Mouse (Mus musculus) effector memory CD4-positive, alpha-beta T cell, adult 7 months (primary cell): ENCODE results near the gene Alpk1. TPM values are rescaled to one million over a fixed set of nuclear protein-coding genes. Genes with fewer than 3 reads are reported as not detected.

Source experiments
- polyA plus RNA-seq: library from polyadenylated mRNA; unstranded; fragments of 100-300 nt; shearing (Covaris generic); gene quantifications from one replicate; pipeline ENCODE4 v1.2.1, GENCODE M21; 2017

Alpk1 gene
- not detected for polyA plus RNA-seq

DNA sequence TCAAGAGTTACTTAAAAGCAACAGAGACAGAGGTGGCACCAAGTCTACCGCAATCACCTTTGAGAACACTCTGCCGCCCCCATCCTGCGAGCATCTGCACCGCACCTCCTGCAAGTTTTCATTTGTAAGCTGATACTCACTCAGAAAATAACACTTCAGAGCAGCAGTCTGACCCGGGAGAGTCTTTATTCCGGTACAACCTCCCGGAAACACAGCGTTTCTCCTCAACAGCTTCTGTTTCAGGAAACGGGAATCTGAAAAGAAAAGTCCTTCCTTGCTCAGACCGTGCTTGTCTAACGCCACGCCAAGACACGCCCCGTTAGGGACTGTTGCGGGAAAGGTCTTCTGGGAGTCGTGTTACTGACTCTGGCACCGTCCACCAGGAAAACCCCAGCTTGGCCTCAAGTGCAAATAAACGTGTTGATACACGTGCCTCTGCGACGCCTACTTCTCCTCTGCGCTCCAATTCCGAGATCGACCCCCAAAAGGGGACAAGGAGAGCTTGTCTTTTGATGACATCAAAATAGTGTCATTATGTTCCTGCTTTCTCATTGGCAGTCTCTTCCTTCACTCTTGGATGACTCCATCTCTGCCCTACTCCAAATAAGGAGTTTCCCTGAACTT lies at the start of gene Alpk1:
Gene Alpk1, minus strand, starts transcription at position 507 of the 624 bp plus-strand sequence.

DNA sequence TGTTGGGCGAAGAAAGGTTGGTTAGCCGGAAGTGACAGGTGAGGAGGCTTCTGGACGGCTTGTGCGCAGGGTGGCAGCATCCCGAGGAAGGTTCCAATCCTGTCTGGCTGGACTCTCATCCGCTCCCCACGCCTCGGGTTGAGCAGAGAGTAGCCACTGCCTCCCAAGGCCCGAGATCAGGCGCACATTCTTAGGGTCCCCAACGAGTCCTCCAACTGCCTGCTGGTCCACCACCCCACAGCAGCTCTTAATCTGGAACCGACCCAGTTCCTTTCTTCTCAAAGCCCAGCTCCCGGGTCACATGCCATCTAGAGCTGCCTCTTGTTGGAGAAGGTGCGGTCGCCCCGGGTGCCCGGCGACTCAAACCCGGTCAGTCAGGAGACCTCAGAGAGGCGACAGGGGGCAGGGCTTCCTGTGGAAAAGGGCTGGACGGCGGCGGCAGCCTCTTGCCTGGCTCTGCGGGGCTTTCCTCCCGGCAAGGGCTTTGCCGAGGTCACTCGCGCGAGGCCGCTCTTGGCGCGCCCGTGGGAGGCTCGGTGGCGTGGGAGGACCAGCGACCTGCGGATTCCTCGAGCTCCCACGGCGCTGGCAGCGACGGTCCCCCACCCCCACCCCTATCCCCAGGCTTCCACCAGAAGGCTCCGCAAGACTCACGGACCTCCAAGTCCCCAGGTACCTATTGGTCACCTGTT lies 9.3 kb upstream of the Alpk1 start, which contains the start of gene Tifa:
Gene Tifa, plus strand, starts transcription at position 306 of the 692 bp plus-strand sequence.

DNA sequence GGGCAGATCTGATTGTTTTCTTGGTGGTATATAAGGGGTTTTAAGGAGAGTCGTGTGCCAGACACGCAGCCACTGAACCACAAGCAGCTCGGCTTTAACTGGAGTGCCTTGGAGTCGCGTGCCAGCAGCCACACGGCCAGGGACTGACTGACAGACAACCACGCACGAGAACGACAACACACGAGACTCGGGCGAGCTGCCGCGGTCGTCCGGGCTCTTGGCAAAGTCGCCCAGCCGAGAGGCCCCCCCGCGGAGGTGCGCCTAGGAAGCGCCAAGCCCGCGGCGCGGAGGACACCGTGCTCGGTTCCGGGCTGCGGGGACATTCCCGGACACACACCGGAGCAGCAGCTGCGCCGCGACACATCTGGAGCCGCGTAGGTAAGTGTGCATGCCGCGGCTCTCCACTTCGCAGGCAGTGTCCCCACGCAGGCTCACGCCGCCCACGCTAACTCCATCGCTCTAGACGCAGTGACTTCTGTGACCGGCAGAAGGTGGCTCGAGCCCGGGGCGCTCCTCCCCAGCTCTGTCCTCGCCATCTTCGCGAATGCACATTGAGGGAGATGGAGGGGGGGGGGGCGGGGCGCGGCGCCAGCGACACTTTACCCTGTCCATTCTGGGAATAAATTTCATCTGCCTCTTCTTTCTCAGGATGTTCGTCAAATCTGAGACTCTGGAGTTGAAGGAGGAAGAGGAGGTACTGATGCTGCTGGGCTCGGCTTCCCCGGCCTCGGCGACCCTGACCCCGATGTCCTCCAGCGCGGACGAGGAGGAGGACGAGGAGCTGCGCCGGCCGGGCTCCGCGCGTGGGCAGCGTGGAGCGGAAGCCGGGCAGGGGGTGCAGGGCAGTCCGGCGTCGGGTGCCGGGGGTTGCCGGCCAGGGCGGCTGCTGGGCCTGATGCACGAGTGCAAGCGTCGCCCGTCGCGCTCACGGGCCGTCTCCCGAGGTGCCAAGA lies 147.0 kb downstream of the Alpk1 start, which contains the start of gene Neurog2:
Gene Neurog2, plus strand, starts transcription at position 56 of the 953 bp plus-strand sequence.

Other genes starting within 250 kb of the Alpk1 start
- 81.2 TPM for gene Larp7, start 227.2 kb downstream of the Alpk1 start, polyA plus RNA-seq
- gene Zgrf1, start 227.0 kb downstream of the Alpk1 start, polyA plus RNA-seq: 2.7 TPM
- gene Neurog2, start 147.4 kb downstream of the Alpk1 start, polyA plus RNA-seq: 0.28 TPM
- gene Tifa, start 9.3 kb upstream of the Alpk1 start, polyA plus RNA-seq: not detected
- 42.3 TPM for gene Ap1ar, start 57.0 kb upstream of the Alpk1 start, polyA plus RNA-seq
- 9.7 TPM for gene Fam241a, start 115.8 kb upstream of the Alpk1 start, polyA plus RNA-seq